In the genomic region with DNA sequence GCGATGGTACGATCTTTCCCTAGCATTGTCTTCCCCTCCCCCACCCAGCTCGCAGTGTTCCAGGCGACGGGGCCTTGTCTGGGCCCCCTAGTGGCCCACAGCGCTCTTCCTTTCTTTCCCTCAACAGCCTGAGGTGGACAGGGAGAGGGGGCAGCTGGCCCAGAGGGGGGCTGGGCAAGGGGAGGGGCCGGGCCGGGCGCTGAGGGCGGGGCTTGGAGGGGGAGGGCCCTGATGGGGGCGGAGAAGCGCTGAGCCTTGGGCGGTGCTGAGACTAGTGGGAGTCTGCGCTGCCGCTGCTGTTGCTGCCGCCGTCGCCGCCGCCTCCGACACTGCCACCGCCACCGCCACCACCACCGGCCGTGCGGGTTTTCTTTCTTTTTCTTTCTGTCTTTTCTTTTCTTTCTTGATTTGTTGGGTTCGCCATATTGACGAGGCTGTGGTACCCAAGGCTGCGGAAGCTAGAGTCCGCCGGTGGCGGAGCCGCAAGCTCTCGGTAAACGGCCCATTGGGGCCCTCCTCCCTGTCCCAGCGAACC, we compare ENCODE assay signal across 8 mouse cellular contexts. TPM values are rescaled to one million over a fixed set of nuclear protein-coding genes. Genes with fewer than 3 reads are reported as not detected.
DNase-seq lines count a peak whose midpoint lies in the region; ATAC-seq and TF ChIP-seq lines count a peak whose summit lies in the region.

Usp9x (plus strand) TSS at position 258 of the 535 bp plus-strand sequence.

- H3K9ac ChIP-seq in hindbrain, postnatal 0 days (replicated peaks; ENCODE audit: low read length) = peak within 1 kb of the TSS; percentile 90
- H3K9ac ChIP-seq in limb, embryonic 11.5 days (ENCODE audit: low read length) = peak within 1 kb of the TSS; percentile 77
- peak within 1 kb of the TSS; percentile 88 for H3K9ac ChIP-seq in midbrain, embryonic 11.5 days (ENCODE audit: low read length)

- TF ChIP-seq CTCF in hindbrain, postnatal 0 days (IDR thresholded peaks at IDR 0.05; ENCODE audit: low read depth) = peak; percentile 75

- H3K9me3 ChIP-seq in hindbrain, postnatal 0 days (ENCODE audit: low read length) = no peaks in the 10 kb centered on the region
- H3K9me3 ChIP-seq in limb, embryonic 11.5 days (ENCODE audit: control insufficient read depth, low read length) = no peaks in the 10 kb centered on the region
- no peaks in the 10 kb centered on the region for H3K9me3 ChIP-seq in midbrain, embryonic 11.5 days (ENCODE audit: control insufficient read depth, low read length)

- H3K4me3 ChIP-seq in hindbrain, postnatal 0 days (ENCODE audit: low read length) = peak within 1 kb of the TSS; percentile 67
- H3K4me3 ChIP-seq in limb, embryonic 11.5 days (ENCODE audit: low read depth, low read length) = peak within 1 kb of the TSS; percentile 70
- H3K4me3 ChIP-seq in midbrain, embryonic 11.5 days (ENCODE audit: low read depth, low read length) = peak within 1 kb of the TSS; percentile 73

- WGBS in hindbrain, postnatal 0 days = 20% methylated on average over 24 of the region's 36 CpGs
- 13% methylated on average over 23 of the region's 36 CpGs for WGBS in limb, embryonic 11.5 days
- WGBS in midbrain, embryonic 11.5 days = 19% methylated on average over 30 of the region's 36 CpGs

- peak; percentile 92 for ATAC-seq in hindbrain, postnatal 0 days
- ATAC-seq in limb, embryonic 11.5 days (ENCODE audit: insufficient number of reproducible peaks, low FRiP score, low TSS enrichment, low read depth) = peak; percentile 92
- peak; percentile 92 for ATAC-seq in midbrain, embryonic 11.5 days (ENCODE audit: low FRiP score)

- DNase-seq in kidney, adult 11 months = peak; percentile 87
- no peak for DNase-seq in kidney, adult 18-20 months
- peak; percentile 76 for DNase-seq in c-Kit-positive CD71-positive TER-119-negative erythroid progenitor cells, embryonic 14.5 days (ENCODE audit: low read depth)
- DNase-seq in gastrocnemius, postnatal 10 days = peak; percentile 86
- DNase-seq in hindbrain, postnatal 0 days (ENCODE audit: low spot score) = no peak
- DNase-seq in limb, embryonic 11.5 days (ENCODE audit: low spot score) = peak; percentile 88
- peak; percentile 97 for DNase-seq in midbrain, embryonic 11.5 days (ENCODE audit: low spot score, missing footprints)
- DNase-seq in splenic B cell, adult 2 months (ENCODE audit: low read depth, low spot score) = peak; percentile 89

- peak within 1 kb of the TSS; percentile 55 for H3K4me2 ChIP-seq in hindbrain, postnatal 0 days (ENCODE audit: low read depth, low read length)
- H3K4me2 ChIP-seq in limb, embryonic 11.5 days (ENCODE audit: low read depth, severe bottlenecking) = peak within 1 kb of the TSS; percentile 25
- peak within 1 kb of the TSS; percentile 38 for H3K4me2 ChIP-seq in midbrain, embryonic 11.5 days

- no peaks in the 10 kb centered on the region for H3K4me1 ChIP-seq in hindbrain, postnatal 0 days (ENCODE audit: insufficient read depth, low read length)
- no peaks in the 10 kb centered on the region for H3K4me1 ChIP-seq in limb, embryonic 11.5 days (ENCODE audit: control insufficient read depth, insufficient read depth, low read length)
- no peaks in the 10 kb centered on the region for H3K4me1 ChIP-seq in midbrain, embryonic 11.5 days (ENCODE audit: control insufficient read depth, insufficient read depth, low read length)

- no peaks in the 10 kb centered on the region for H3K36me3 ChIP-seq in hindbrain, postnatal 0 days (ENCODE audit: insufficient read depth, low read length)
- H3K36me3 ChIP-seq in limb, embryonic 11.5 days (ENCODE audit: control insufficient read depth, insufficient read depth, low read length) = no peaks in the 10 kb centered on the region
- H3K36me3 ChIP-seq in midbrain, embryonic 11.5 days (ENCODE audit: control insufficient read depth, insufficient read depth, low read length) = no peaks in the 10 kb centered on the region
- no peaks in the 10 kb centered on the region for H3K36me3 ChIP-seq in splenic B cell, adult 2 months (ENCODE audit: control insufficient read depth, insufficient read depth, low read length, poor library complexity, severe bottlenecking)

- no peaks in the 10 kb centered on the region; the same call in 1 of the 2 replicates for H3K27me3 ChIP-seq in hindbrain, postnatal 0 days (ENCODE audit: insufficient read depth, low read length)
- H3K27me3 ChIP-seq in limb, embryonic 11.5 days (ENCODE audit: control insufficient read depth, insufficient read depth, low read length) = peaks cover 11% of the 10 kb centered on the region; the same call in 1 of the 2 replicates
- H3K27me3 ChIP-seq in midbrain, embryonic 11.5 days (ENCODE audit: control insufficient read depth, insufficient read depth, low read length) = no peaks in the 10 kb centered on the region
- no peaks in the 10 kb centered on the region for H3K27me3 ChIP-seq in splenic B cell, adult 2 months (ENCODE audit: control insufficient read depth, insufficient read depth, low read length, poor library complexity, severe bottlenecking)

- H3K27ac ChIP-seq in hindbrain, postnatal 0 days = peak within 1 kb of the TSS; percentile 96
- H3K27ac ChIP-seq in limb, embryonic 11.5 days (replicated peaks; ENCODE audit: low read depth, low read length) = peak within 1 kb of the TSS; percentile 80
- peak within 1 kb of the TSS; percentile 89 for H3K27ac ChIP-seq in midbrain, embryonic 11.5 days (ENCODE audit: low read depth, low read length)

RNA-seq across cellular contexts. Expression of gene Usp9x, which starts in this region (rescaled TPM):
- total RNA-seq in gastrocnemius, postnatal 10 days (2021) = 100 to 1,000 TPM; 147 to 155 TPM
- 259 and 270 TPM in 2 replicates for total RNA-seq in hindbrain, postnatal 0 days (2014; rRNA removed)
- 28.2 and 29.0 TPM in 2 replicates for polyA plus RNA-seq in hindbrain, postnatal 0 days (2015; fragmentation: Nextera tagmentation; extraction: Ambion mirVana)
- polyA plus RNA-seq in limb, embryonic 11.5 days (2014; fragmentation: Nextera tagmentation; extraction: Ambion mirVana) = 50.8 and 57.5 TPM in 2 replicates
- 58.2 and 72.7 TPM in 2 replicates for polyA plus RNA-seq in midbrain, embryonic 11.5 days (2014; fragmentation: Nextera tagmentation; extraction: Ambion mirVana)

Comparison
In these comparisons a context has a peak if more than half of its experiments do, and no peak if none do; other contexts are left out.
1. DNase-seq: peak in kidney, adult 11 months (single experiment), c-Kit-positive CD71-positive TER-119-negative erythroid progenitor cells, embryonic 14.5 days (single experiment), gastrocnemius, postnatal 10 days (single experiment), limb, embryonic 11.5 days (single experiment), midbrain, embryonic 11.5 days (single experiment) and splenic B cell, adult 2 months (single experiment); none in kidney, adult 18-20 months (single experiment) and hindbrain, postnatal 0 days (single experiment).
2. Peak in every context shown above with its lines, with median percentiles within 50 percentile points of each other: ATAC-seq, H3K27ac ChIP-seq, H3K4me2 ChIP-seq, H3K4me3 ChIP-seq and H3K9ac ChIP-seq.